In the genomic region with DNA sequence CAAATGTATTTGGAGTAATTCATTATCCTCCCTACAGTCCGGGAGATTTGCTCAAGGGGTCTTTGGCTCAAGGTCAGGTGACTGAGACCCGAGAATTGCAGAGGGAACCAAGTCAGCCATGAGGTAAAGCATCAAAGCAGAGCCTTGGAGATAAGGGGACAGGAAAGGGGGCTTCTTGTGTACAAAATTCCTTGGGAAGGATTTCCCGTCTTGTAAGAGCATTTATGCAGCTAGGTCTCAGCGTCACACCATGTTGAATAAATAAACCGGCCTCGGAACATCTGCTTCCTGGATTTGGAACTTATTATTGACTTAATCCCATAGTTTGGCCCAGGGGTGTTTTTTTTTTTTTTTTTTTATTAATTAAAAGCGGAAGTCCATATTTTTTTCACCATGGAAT, we compare ENCODE assay signal across 10 mouse cellular contexts.
DNase-seq lines count a peak whose midpoint lies in the region; ATAC-seq and TF ChIP-seq lines count a peak whose summit lies in the region.
"Had no signal": no experiment of that assay in that cellular context is flagged by ENCODE, and none has a peak within 500 bp of the region (broad histone marks: within the 10 kb centered on the region; RNA-seq: fewer than 3 reads in every experiment).

No protein-coding gene starts in this region.

- peaks cover 29% of the 10 kb centered on the region for H3K4me1 ChIP-seq in kidney, embryonic 16.5 days (ENCODE audit: insufficient read depth, low read length)
- H3K4me1 ChIP-seq in ES-E14 (ENCODE audit: control insufficient read depth in 2 of 2, insufficient read depth in 2 of 2, low read length in 2 of 2, poor library complexity in 1 of 2): peaks cover 3 to 7% of the 10 kb centered on the region in 2 experiments; a peak in 2 of 4 replicates
- H3K4me1 ChIP-seq in hindbrain, embryonic 14.5 days (replicated peaks; ENCODE audit: control insufficient read depth, insufficient read depth, low read length): peaks cover 3% of the 10 kb centered on the region

- in situ Hi-C loops in ES-E14 (cut with MboI; ENCODE audit: low sequenced_read_pairs in 2 of 2, unreplicated experiment in 2 of 2): loop anchor here in 1 of 2 experiments (10.0 kb wide), 1 partner anchor 446 kb away; no protein-coding TSS in a partner anchor

- H3K9ac ChIP-seq in kidney, embryonic 16.5 days (replicated peaks; ENCODE audit: low read length): no peak overlapping the region
- H3K9ac ChIP-seq in ES-E14 (ENCODE audit: insufficient read depth, low read depth, low read length, poor library complexity, severe bottlenecking): no peak overlapping the region
- H3K9ac ChIP-seq in hindbrain, embryonic 14.5 days: no peak overlapping the region
- H3K9ac ChIP-seq: limb, embryonic 15.5 days had no signal

- no peak for TF ChIP-seq CTCF in brain, embryonic 14.5 days (IDR thresholded peaks at IDR 0.05; ENCODE audit: borderline replicate concordance, extremely low read depth, insufficient read depth, insufficient read length)

- H3K9me3 ChIP-seq in kidney, embryonic 16.5 days (ENCODE audit: low read length): no peaks in the 10 kb centered on the region
- H3K9me3 ChIP-seq in ES-E14 (ENCODE audit: control insufficient read depth, insufficient read depth, low read depth, low read length): no peaks in the 10 kb centered on the region
- no peaks in the 10 kb centered on the region for H3K9me3 ChIP-seq in hindbrain, embryonic 14.5 days (ENCODE audit: control insufficient read depth, low read length)
- H3K9me3 ChIP-seq: limb, embryonic 15.5 days had no signal

- H3K36me3 ChIP-seq in kidney, embryonic 16.5 days (ENCODE audit: insufficient read depth, low read length): no peaks in the 10 kb centered on the region
- H3K36me3 ChIP-seq in ES-E14 (ENCODE audit: control insufficient read depth, insufficient read depth, low read length, poor library complexity, severe bottlenecking): no peaks in the 10 kb centered on the region
- H3K36me3 ChIP-seq in hindbrain, embryonic 14.5 days (replicated peaks; ENCODE audit: control insufficient read depth, insufficient read depth): no peaks in the 10 kb centered on the region
- H3K36me3 ChIP-seq: limb, embryonic 15.5 days had no signal

- no peak for TF ChIP-seq POLR2A in brain, embryonic 14.5 days (IDR thresholded peaks at IDR 0.05; ENCODE audit: borderline replicate concordance, extremely low read depth, insufficient read depth, insufficient read length, poor library complexity, severe bottlenecking)

- H3K27me3 ChIP-seq in kidney, embryonic 16.5 days (ENCODE audit: insufficient read depth, low read length): no peaks in the 10 kb centered on the region
- no peaks in the 10 kb centered on the region for H3K27me3 ChIP-seq in hindbrain, embryonic 14.5 days (ENCODE audit: control insufficient read depth, insufficient read depth, low read length)
- H3K27me3 ChIP-seq: limb, embryonic 15.5 days had no signal

- intact Hi-C loops in left cerebral cortex, postnatal 25 days (cut with DNase I): loop anchor here (5.0 to 10.0 kb wide), 4 partner anchors 118 to 768 kb away; a partner anchor contains a TSS

- DNase-seq in kidney, postnatal 25 days: no peak
- DNase-seq in ES-E14 (ENCODE audit: low read depth, low spot score): no peak
- peak; percentile 45 for DNase-seq in brain, embryonic 14.5 days (ENCODE audit: low read depth)
- DNase-seq in hindbrain, embryonic 14.5 days (ENCODE audit: low spot score): no peak
- no peak for DNase-seq in adrenal gland, adult 18-20 months (ENCODE audit: low spot score in 2 of 2)
- DNase-seq in left cerebral cortex, postnatal 25 days (ENCODE audit: low spot score in 2 of 2): no peak
- no peak for DNase-seq in frontal cortex, postnatal 10 days (ENCODE audit: low spot score in 2 of 2)
- DNase-seq: cerebellum, postnatal 36 days had no signal

- WGBS in kidney, embryonic 16.5 days: 17% methylated on average over 7 of the region's 7 CpGs
- 50% methylated on average over 7 of the region's 7 CpGs for WGBS in hindbrain, embryonic 14.5 days

- H3K4me3 ChIP-seq in kidney, embryonic 16.5 days (ENCODE audit: low read length): no peak overlapping the region
- H3K4me3 ChIP-seq in ES-E14 (ENCODE audit: insufficient read depth in 1 of 2, low read depth in 1 of 2, low read length in 2 of 2, poor library complexity in 1 of 2, severe bottlenecking in 1 of 2): no peak overlapping the region
- no peak overlapping the region for H3K4me3 ChIP-seq in hindbrain, embryonic 14.5 days (replicated peaks; ENCODE audit: low read length)
- H3K4me3 ChIP-seq: limb, embryonic 15.5 days had no signal

- no peak overlapping the region for H3K4me2 ChIP-seq in kidney, embryonic 16.5 days (replicated peaks; ENCODE audit: low read depth, low read length)
- no peak overlapping the region for H3K4me2 ChIP-seq in hindbrain, embryonic 14.5 days (replicated peaks)
- H3K4me2 ChIP-seq: limb, embryonic 15.5 days had no signal

- ATAC-seq in kidney, embryonic 16.5 days (ENCODE audit: low FRiP score, low TSS enrichment): no peak
- no peak for ATAC-seq in hindbrain, embryonic 14.5 days (ENCODE audit: low FRiP score)

- H3K27ac ChIP-seq in kidney, embryonic 16.5 days (ENCODE audit: low read length): peak overlapping the region; percentile 37
- no peak overlapping the region for H3K27ac ChIP-seq in ES-E14 (ENCODE audit: insufficient read depth, low read depth, low read length, poor library complexity, severe bottlenecking)
- peak overlapping the region; percentile 53; the same call in 1 of the 2 replicates for H3K27ac ChIP-seq in hindbrain, embryonic 14.5 days

TF ChIP-seq in ES-E14, 5 proteins besides CTCF, POLR2A, EP300 and RAD21:
- TF ChIP-seq CHD2 (IDR thresholded peaks at IDR 0.05; ENCODE audit: low read depth, low read length): 0 out of 2 replicates have a peak, but pooled peaks have one; percentile 14
- no peak for TF ChIP-seq MAFK (IDR thresholded peaks at IDR 0.05; ENCODE audit: insufficient read depth, low read depth, low read length)
- no peak for TF ChIP-seq ZC3H11A (IDR thresholded peaks at IDR 0.05; ENCODE audit: borderline replicate concordance, low read depth, low read length)
- no peak for TF ChIP-seq ZNF384 (IDR thresholded peaks at IDR 0.05; ENCODE audit: low read depth, low read length)
- TF ChIP-seq HCFC1 (IDR thresholded peaks at IDR 0.05; ENCODE audit: borderline replicate concordance, insufficient read depth, low read length): no peak
